13 mouse cellular contexts compared by ENCODE assay signal in genomic region chr1:86696948-86697347, GRCm38 (mm10). TPM values are rescaled to one million over a fixed set of nuclear protein-coding genes. Genes with fewer than 3 reads are reported as not detected.
A peak's percentile ranks its signal among the peaks of the same experiment; 100 is the strongest.
DNase-seq lines count a peak whose midpoint lies in the region; ATAC-seq and TF ChIP-seq lines count a peak whose summit lies in the region.
"Had no signal": no experiment of that assay in that cellular context is flagged by ENCODE, and none has a peak within 500 bp of the region (broad histone marks: within the 10 kb centered on the region; RNA-seq: fewer than 3 reads in every experiment).

No protein-coding gene starts in this region.

- no peak for ATAC-seq in kidney, postnatal 0 days (replicated peaks; ENCODE audit: low FRiP score, low read depth)
- no peak for ATAC-seq in kidney, embryonic 15.5 days (replicated peaks; ENCODE audit: low FRiP score)
- ATAC-seq in common myeloid progenitor, adult 5-6 weeks (replicated peaks; ENCODE audit: low read depth, poor library complexity, severe bottlenecking), result peak; percentile 73
- ATAC-seq: midbrain, embryonic 16.5 days had no signal

- no peaks in the 10 kb centered on the region for H3K9me3 ChIP-seq in kidney, postnatal 0 days (replicated peaks; ENCODE audit: low read length)
- H3K9me3 ChIP-seq in kidney, embryonic 15.5 days (replicated peaks), result no peaks in the 10 kb centered on the region
- no peaks in the 10 kb centered on the region for H3K9me3 ChIP-seq in E14TG2a.4 (ENCODE audit: low read length)
- H3K9me3 ChIP-seq: heart, embryonic 10.5 days; liver, embryonic 15.5 days had no signal

- peak; percentile 37; the same call in 1 of the 2 replicates for TF ChIP-seq CTCF in kidney, postnatal 0 days (IDR thresholded peaks at IDR 0.05; ENCODE audit: low read depth)
- peak; percentile 51 for TF ChIP-seq CTCF in E14TG2a.4 (conservative IDR thresholded peaks at IDR 0.05; ENCODE audit: low read length)

- 54% methylated on average over 7 of the region's 7 CpGs for WGBS in kidney, postnatal 0 days
- WGBS in kidney, embryonic 15.5 days, result 45% methylated on average over 7 of the region's 7 CpGs

- no peak overlapping the region for H3K4me3 ChIP-seq in kidney, postnatal 0 days (replicated peaks; ENCODE audit: low read depth, low read length)
- H3K4me3 ChIP-seq in kidney, embryonic 15.5 days (replicated peaks), result no peak overlapping the region
- no peak overlapping the region for H3K4me3 ChIP-seq in E14TG2a.4 (replicated peaks; ENCODE audit: low read length)
- H3K4me3 ChIP-seq: heart, embryonic 10.5 days; liver, embryonic 15.5 days had no signal

- H3K27me3 ChIP-seq in kidney, postnatal 0 days (ENCODE audit: insufficient read depth, low read length), result no peaks in the 10 kb centered on the region
- H3K27me3 ChIP-seq in kidney, embryonic 15.5 days, result no peaks in the 10 kb centered on the region
- H3K27me3 ChIP-seq in E14TG2a.4 (ENCODE audit: insufficient read depth, low read length), result peaks cover 7% of the 10 kb centered on the region; the same call in 1 of the 2 replicates
- H3K27me3 ChIP-seq: liver, embryonic 15.5 days had no signal

- no peaks in the 10 kb centered on the region for H3K4me1 ChIP-seq in kidney, postnatal 0 days (replicated peaks; ENCODE audit: insufficient read depth, low read length)
- no peaks in the 10 kb centered on the region for H3K4me1 ChIP-seq in kidney, embryonic 15.5 days
- H3K4me1 ChIP-seq in E14TG2a.4 (replicated peaks; ENCODE audit: low read depth, low read length), result 0 out of 2 replicates have a peak, but pooled peaks cover 3% of the 10 kb centered on the region
- H3K4me1 ChIP-seq: heart, embryonic 10.5 days had no signal

- H3K4me2 ChIP-seq in kidney, postnatal 0 days (ENCODE audit: low read length), result no peak overlapping the region
- no peak overlapping the region for H3K4me2 ChIP-seq in kidney, embryonic 15.5 days
- H3K4me2 ChIP-seq: liver, embryonic 15.5 days had no signal

- H3K36me3 ChIP-seq in kidney, postnatal 0 days (ENCODE audit: insufficient read depth, low read length), result no peaks in the 10 kb centered on the region
- no peaks in the 10 kb centered on the region for H3K36me3 ChIP-seq in kidney, embryonic 15.5 days
- no peaks in the 10 kb centered on the region for H3K36me3 ChIP-seq in E14TG2a.4 (ENCODE audit: insufficient read depth, low read length)
- H3K36me3 ChIP-seq: heart, embryonic 10.5 days; liver, embryonic 15.5 days had no signal

- DNase-seq in kidney, postnatal 0 days (ENCODE audit: low spot score), result no peak
- DNase-seq in naive thymus-derived CD4-positive, alpha-beta T cell, adult 2 months (ENCODE audit: low read depth), result peak; percentile 17
- no peak for DNase-seq in frontal cortex, postnatal 25 days (ENCODE audit: low spot score in 2 of 2)
- no peak for DNase-seq in cerebellum, postnatal 14 days
- DNase-seq in gastrocnemius, adult 18-20 months (ENCODE audit: low spot score), result no peak
- DNase-seq: kidney, postnatal 10 days had no signal

- no peak overlapping the region for H3K27ac ChIP-seq in kidney, postnatal 0 days
- no peak overlapping the region for H3K27ac ChIP-seq in kidney, embryonic 15.5 days
- H3K27ac ChIP-seq: heart, embryonic 10.5 days; liver, embryonic 15.5 days had no signal

- H3K9ac ChIP-seq in kidney, postnatal 0 days (ENCODE audit: low read depth, low read length), result no peak overlapping the region
- no peak overlapping the region for H3K9ac ChIP-seq in kidney, embryonic 15.5 days
- H3K9ac ChIP-seq: liver, embryonic 15.5 days had no signal

RNA-seq across cellular contexts. Expression of gene Dis3l2, which starts 6.7 kb away (rescaled TPM):
- 20.9 and 23.1 TPM in 2 replicates for polyA plus RNA-seq in kidney, postnatal 0 days (2015; fragmentation: Nextera tagmentation; extraction: Ambion mirVana)
- polyA plus RNA-seq in kidney, embryonic 15.5 days (2015; fragmentation: Nextera tagmentation; extraction: Ambion mirVana), result 26.8 and 30.5 TPM in 2 replicates
- 25.3 and 32.7 TPM in 2 replicates for total RNA-seq in common myeloid progenitor, adult 5-6 weeks (2017)
- 10 to 100 TPM; 12.2 to 13.4 TPM for total RNA-seq in gastrocnemius, adult 18-20 months (2021)

RNA-seq across cellular contexts. Expression of gene Nppc, which starts 26.6 kb away (rescaled TPM):
- polyA plus RNA-seq in kidney, postnatal 0 days (2015; fragmentation: Nextera tagmentation; extraction: Ambion mirVana), result 5.2 and 7.1 TPM in 2 replicates
- polyA plus RNA-seq in kidney, embryonic 15.5 days (2015; fragmentation: Nextera tagmentation; extraction: Ambion mirVana), result 3.7 and 4.3 TPM in 2 replicates
- total RNA-seq in common myeloid progenitor, adult 5-6 weeks (2017), result not detected in 2 replicates
- total RNA-seq in gastrocnemius, adult 18-20 months (2021), result under 1 TPM; 0.30 to 0.59 TPM
- total RNA-seq: adrenal gland, postnatal 4 days had no signal
- polyA plus RNA-seq: liver, embryonic 15.5 days had no signal
